In genomic region chr17:47646683-47647082, GRCm38 (mm10) we compare ENCODE assay signal across 8 mouse cellular contexts. TPM values are rescaled to one million over a fixed set of nuclear protein-coding genes. Genes with fewer than 3 reads are reported as not detected.
A peak's percentile ranks its signal among the peaks of the same experiment; 100 is the strongest.
DNase-seq lines count a peak whose midpoint lies in the region; ATAC-seq lines count a peak whose summit lies in the region.

No protein-coding gene starts in this region.

- peak; percentile 65 for DNase-seq in midbrain, embryonic 14.5 days
- DNase-seq in adrenal gland, adult 2 months: peak; percentile 46
- DNase-seq in embryonic facial prominence, embryonic 10.5 days (ENCODE audit: low spot score): peak; percentile 65
- peak; percentile 63 for DNase-seq in heart, postnatal 4 days
- DNase-seq in liver: peak; percentile 87
- DNase-seq in ovary, postnatal 36 days (ENCODE audit: low spot score): peak; percentile 46
- peak; percentile 32 to 40 for DNase-seq in urinary bladder, postnatal 36 days (ENCODE audit: low spot score in 2 of 2)

- no peak overlapping the region for H3K27ac ChIP-seq in midbrain, embryonic 14.5 days (replicated peaks; ENCODE audit: low read depth, low read length)
- no peak overlapping the region for H3K27ac ChIP-seq in midbrain, embryonic 13.5 days
- no peak overlapping the region for H3K27ac ChIP-seq in embryonic facial prominence, embryonic 10.5 days (replicated peaks)

- H3K27me3 ChIP-seq in midbrain, embryonic 14.5 days (ENCODE audit: control insufficient read depth, insufficient read depth, low read length): no peaks in the 10 kb centered on the region
- no peaks in the 10 kb centered on the region for H3K27me3 ChIP-seq in midbrain, embryonic 13.5 days
- no peaks in the 10 kb centered on the region for H3K27me3 ChIP-seq in embryonic facial prominence, embryonic 10.5 days (replicated peaks; ENCODE audit: low read depth, poor library complexity, severe bottlenecking)

- no peak for ATAC-seq in midbrain, embryonic 14.5 days (ENCODE audit: low FRiP score, low TSS enrichment)
- no peak for ATAC-seq in midbrain, embryonic 13.5 days

- H3K9ac ChIP-seq in midbrain, embryonic 14.5 days (replicated peaks; ENCODE audit: low read length): no peak overlapping the region
- no peak overlapping the region for H3K9ac ChIP-seq in midbrain, embryonic 13.5 days (replicated peaks)

- H3K4me1 ChIP-seq in midbrain, embryonic 14.5 days (ENCODE audit: control insufficient read depth, insufficient read depth, low read length): no peaks in the 10 kb centered on the region
- peaks cover 15% of the 10 kb centered on the region; the same call in 1 of the 2 replicates for H3K4me1 ChIP-seq in midbrain, embryonic 13.5 days (replicated peaks)
- no peaks in the 10 kb centered on the region for H3K4me1 ChIP-seq in embryonic facial prominence, embryonic 10.5 days

- WGBS in midbrain, embryonic 14.5 days: 72% methylated on average over 1 of the region's 1 CpGs
- 64% methylated on average over 1 of the region's 1 CpGs for WGBS in midbrain, embryonic 13.5 days
- WGBS in embryonic facial prominence, embryonic 10.5 days: 61% methylated on average over 1 of the region's 1 CpGs

- H3K4me3 ChIP-seq in midbrain, embryonic 14.5 days (replicated peaks; ENCODE audit: low read depth, low read length): no peak overlapping the region
- H3K4me3 ChIP-seq in midbrain, embryonic 13.5 days (replicated peaks): no peak overlapping the region
- no peak overlapping the region for H3K4me3 ChIP-seq in embryonic facial prominence, embryonic 10.5 days

- no peaks in the 10 kb centered on the region for H3K9me3 ChIP-seq in midbrain, embryonic 14.5 days (ENCODE audit: control insufficient read depth, low read length)
- no peaks in the 10 kb centered on the region for H3K9me3 ChIP-seq in midbrain, embryonic 13.5 days
- no peaks in the 10 kb centered on the region for H3K9me3 ChIP-seq in embryonic facial prominence, embryonic 10.5 days

- peaks cover 11% of the 10 kb centered on the region; the same call in 1 of the 2 replicates for H3K36me3 ChIP-seq in midbrain, embryonic 14.5 days (ENCODE audit: control insufficient read depth, insufficient read depth, low read length)
- H3K36me3 ChIP-seq in midbrain, embryonic 13.5 days: peaks cover 4% of the 10 kb centered on the region; the same call in 1 of the 2 replicates
- H3K36me3 ChIP-seq in embryonic facial prominence, embryonic 10.5 days (replicated peaks): peaks cover 3% of the 10 kb centered on the region; the same call in 1 of the 2 replicates

- H3K4me2 ChIP-seq in midbrain, embryonic 14.5 days (ENCODE audit: low read length): no peak overlapping the region
- H3K4me2 ChIP-seq in midbrain, embryonic 13.5 days (replicated peaks): no peak overlapping the region

RNA-seq across cellular contexts. Expression of gene Usp49, which starts 16.2 kb away (rescaled TPM):
- 7.5 and 7.6 TPM in 2 replicates for polyA plus RNA-seq in midbrain, embryonic 14.5 days (2014; fragmentation: Nextera tagmentation; extraction: Ambion mirVana)
- 10.0 and 10.8 TPM in 2 replicates for polyA plus RNA-seq in midbrain, embryonic 13.5 days (2015; fragmentation: Nextera tagmentation; extraction: Ambion mirVana)
- total RNA-seq in adrenal gland, adult 2 months (2021): 1 to 10 TPM; 4.6 to 4.8 TPM
- polyA plus RNA-seq in adrenal gland, adult 2 months (2012; rRNA removed): 5.4 and 6.6 TPM in 2 replicates
- 4.1 and 5.4 TPM in 2 replicates for polyA plus RNA-seq in embryonic facial prominence, embryonic 10.5 days (2016; fragmentation: Nextera tagmentation; extraction: Ambion mirVana)
- 1 to 10 TPM; 7.3 to 9.7 TPM for total RNA-seq in heart, postnatal 4 days (2021)

RNA-seq across cellular contexts. Expression of gene Gm20517, which starts 35.3 kb away (rescaled TPM):
- 3.1 and 3.2 TPM in 2 replicates for polyA plus RNA-seq in midbrain, embryonic 14.5 days (2014; fragmentation: Nextera tagmentation; extraction: Ambion mirVana)
- polyA plus RNA-seq in midbrain, embryonic 13.5 days (2015; fragmentation: Nextera tagmentation; extraction: Ambion mirVana): 2.4 and 3.7 TPM in 2 replicates
- 1 to 10 TPM; 2.1 to 2.8 TPM for total RNA-seq in adrenal gland, adult 2 months (2021)
- 1.8 and 3.1 TPM in 2 replicates for polyA plus RNA-seq in adrenal gland, adult 2 months (2012; rRNA removed)
- 1.6 and 2.4 TPM in 2 replicates for polyA plus RNA-seq in embryonic facial prominence, embryonic 10.5 days (2016; fragmentation: Nextera tagmentation; extraction: Ambion mirVana)
- 1 to 10 TPM; 3.9 to 4.4 TPM for total RNA-seq in heart, postnatal 4 days (2021)

RNA-seq across cellular contexts. Expression of gene Med20, which starts 35.3 kb away (rescaled TPM):
- polyA plus RNA-seq in midbrain, embryonic 14.5 days (2014; fragmentation: Nextera tagmentation; extraction: Ambion mirVana): 48.1 and 49.5 TPM in 2 replicates
- polyA plus RNA-seq in midbrain, embryonic 13.5 days (2015; fragmentation: Nextera tagmentation; extraction: Ambion mirVana): 43.8 and 44.3 TPM in 2 replicates
- total RNA-seq in adrenal gland, adult 2 months (2021): 10 to 100 TPM; 32.9 to 40.6 TPM
- polyA plus RNA-seq in adrenal gland, adult 2 months (2012; rRNA removed): 15.2 and 17.4 TPM in 2 replicates
- 46.7 and 48.9 TPM in 2 replicates for polyA plus RNA-seq in embryonic facial prominence, embryonic 10.5 days (2016; fragmentation: Nextera tagmentation; extraction: Ambion mirVana)
- total RNA-seq in heart, postnatal 4 days (2021): 10 to 100 TPM; 20.3 to 20.7 TPM

RNA-seq across cellular contexts. Expression of gene Bysl, which starts 35.4 kb away (rescaled TPM):
- 32.0 and 33.2 TPM in 2 replicates for polyA plus RNA-seq in midbrain, embryonic 14.5 days (2014; fragmentation: Nextera tagmentation; extraction: Ambion mirVana)
- 31.9 and 32.4 TPM in 2 replicates for polyA plus RNA-seq in midbrain, embryonic 13.5 days (2015; fragmentation: Nextera tagmentation; extraction: Ambion mirVana)
- 10 to 100 TPM; 17.6 to 22.5 TPM for total RNA-seq in adrenal gland, adult 2 months (2021)
- polyA plus RNA-seq in adrenal gland, adult 2 months (2012; rRNA removed): 9.4 and 11.7 TPM in 2 replicates
- polyA plus RNA-seq in embryonic facial prominence, embryonic 10.5 days (2016; fragmentation: Nextera tagmentation; extraction: Ambion mirVana): 43.8 and 44.7 TPM in 2 replicates
- 10 to 100 TPM; 21.7 to 22.2 TPM for total RNA-seq in heart, postnatal 4 days (2021)

RNA-seq across cellular contexts. Expression of gene Tomm6, which starts 41.5 kb away (rescaled TPM):
- 298 and 333 TPM in 2 replicates for polyA plus RNA-seq in midbrain, embryonic 14.5 days (2014; fragmentation: Nextera tagmentation; extraction: Ambion mirVana)
- 285 and 287 TPM in 2 replicates for polyA plus RNA-seq in midbrain, embryonic 13.5 days (2015; fragmentation: Nextera tagmentation; extraction: Ambion mirVana)
- 100 to 1,000 TPM; 223 to 242 TPM for total RNA-seq in adrenal gland, adult 2 months (2021)
- 81.0 and 81.3 TPM in 2 replicates for polyA plus RNA-seq in adrenal gland, adult 2 months (2012; rRNA removed)
- 378 and 379 TPM in 2 replicates for polyA plus RNA-seq in embryonic facial prominence, embryonic 10.5 days (2016; fragmentation: Nextera tagmentation; extraction: Ambion mirVana)
- total RNA-seq in heart, postnatal 4 days (2021): 100 to 1,000 TPM; 156 to 160 TPM

Comparison
In these comparisons a context has a peak if more than half of its experiments do, and no peak if none do; other contexts are left out.
1. DNase-seq: peak in every context shown above with its lines; median percentile 87 in liver; 65 in midbrain, embryonic 14.5 days; 65 in embryonic facial prominence, embryonic 10.5 days; 63 in heart, postnatal 4 days; 46 in adrenal gland, adult 2 months; 46 in ovary, postnatal 36 days; 36 in urinary bladder, postnatal 36 days.